In the genomic region with DNA sequence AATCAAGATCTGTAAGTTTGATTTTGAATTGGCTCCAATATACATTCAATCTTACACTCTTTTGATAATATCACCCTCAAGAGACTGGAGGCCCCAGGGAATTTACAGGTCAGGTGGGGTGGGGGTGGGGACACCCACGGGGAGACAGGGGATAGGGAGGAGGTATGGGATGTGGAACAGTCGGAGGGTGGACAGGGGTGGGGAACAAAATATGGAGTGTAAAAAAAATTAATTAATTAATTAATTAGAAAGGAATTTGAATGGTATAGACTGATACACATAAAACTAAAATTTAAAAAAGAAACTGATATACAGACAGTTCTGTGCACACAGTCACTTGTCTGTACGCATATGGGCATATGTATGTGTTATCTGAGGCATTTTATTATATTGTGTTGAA, we compare ENCODE assay signal across 25 mouse cellular contexts.
"Had no signal": no experiment of that assay in that cellular context is flagged by ENCODE, and none has a peak within 500 bp of the region (broad histone marks: within the 10 kb centered on the region; RNA-seq: fewer than 3 reads in every experiment).

No protein-coding gene starts in this region.

- H3K4me3 ChIP-seq: forebrain, embryonic 15.5 days; heart, adult 2 months; heart, embryonic 13.5 days; heart, embryonic 15.5 days; kidney, embryonic 15.5 days; limb, embryonic 12.5 days; liver, embryonic 12.5 days had no signal

- H3K9me3 ChIP-seq: forebrain, embryonic 15.5 days; heart, embryonic 13.5 days; heart, embryonic 15.5 days; kidney, embryonic 15.5 days; limb, embryonic 12.5 days; liver, embryonic 12.5 days had no signal

- ATAC-seq: forebrain, embryonic 15.5 days; forebrain, postnatal 0 days; hindbrain, postnatal 0 days; intestine, embryonic 16.5 days; liver, embryonic 12.5 days had no signal

- H3K27ac ChIP-seq: forebrain, embryonic 15.5 days; heart, adult 2 months; heart, embryonic 13.5 days; heart, embryonic 15.5 days; hindbrain, postnatal 0 days; kidney, embryonic 15.5 days; kidney, postnatal 0 days; limb, embryonic 12.5 days; liver, embryonic 12.5 days had no signal

- H3K27me3 ChIP-seq: forebrain, embryonic 15.5 days; heart, embryonic 13.5 days; heart, embryonic 15.5 days; kidney, embryonic 15.5 days; limb, embryonic 12.5 days; liver, embryonic 12.5 days had no signal

- H3K4me2 ChIP-seq: forebrain, embryonic 15.5 days; heart, embryonic 11.5 days; heart, embryonic 13.5 days; heart, embryonic 15.5 days; kidney, embryonic 15.5 days; limb, embryonic 12.5 days; liver, embryonic 12.5 days had no signal

- H3K4me1 ChIP-seq: forebrain, embryonic 15.5 days; heart, embryonic 13.5 days; heart, embryonic 15.5 days; kidney, embryonic 15.5 days; limb, embryonic 12.5 days; liver, embryonic 12.5 days had no signal

- DNase-seq: forebrain, postnatal 0 days; gastrocnemius, postnatal 14 days; gastrocnemius, postnatal 36 days; heart, adult 11 months; heart, adult 2 months; heart, postnatal 14 days; heart, postnatal 36 days; kidney, adult 11 months; kidney, adult 2 months; kidney, adult 9 months; kidney, postnatal 14 days; kidney, postnatal 36 days; layer of hippocampus, adult 9-11 months; layer of hippocampus, postnatal 36 days; left cerebral cortex, postnatal 4 days had no signal

- H3K9ac ChIP-seq: forebrain, embryonic 15.5 days; forebrain, postnatal 0 days; heart, embryonic 13.5 days; heart, embryonic 15.5 days; kidney, embryonic 15.5 days; limb, embryonic 12.5 days; liver, embryonic 12.5 days had no signal

- H3K36me3 ChIP-seq: forebrain, embryonic 15.5 days; heart, embryonic 13.5 days; heart, embryonic 15.5 days; kidney, embryonic 15.5 days; limb, embryonic 12.5 days; liver, embryonic 12.5 days had no signal
